Mouse (Mus musculus) lung, adult 18-20 months (tissue): ENCODE data around the gene Stx1b.
"Not testable (repeated sequence)": the region's sequence is repeated elsewhere in the genome, so short reads cannot be mapped to it uniquely, and the experiment has no call there.

Source experiments
- DNase-seq, 2 experiments: peaks; one replicate each; pipeline ENCODE4 v3.0.0; 2022; ENCODE audit warnings: mixed read lengths in 2 of 2

Gene Stx1b

DNA sequence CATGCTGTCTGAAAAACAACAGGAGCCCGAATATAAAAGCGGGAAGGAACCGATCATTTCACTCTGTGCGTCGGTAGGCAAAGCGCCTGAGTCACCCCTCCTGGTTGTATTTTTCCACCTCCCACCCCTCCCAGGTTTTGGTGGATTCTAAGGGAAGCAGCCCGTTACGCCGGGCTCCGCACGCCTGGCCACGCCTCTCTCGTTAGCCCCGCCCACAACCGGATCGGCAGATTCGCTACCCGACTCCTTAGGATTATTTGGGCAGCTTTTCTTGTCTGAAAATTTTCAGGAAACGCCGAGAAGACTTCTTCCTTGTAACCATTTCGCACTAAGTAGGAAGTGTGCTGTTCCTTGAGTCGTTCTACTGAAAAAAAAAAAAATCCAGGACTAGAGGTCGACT is 47.9 kb downstream of the Stx1b start, which contains the start of gene Setd1a:
Setd1a (plus strand) TSS at position 245 of the 400 bp plus-strand sequence.
- peak; percentile 84 to 88 for DNase-seq

GRCm38 (mm10) chr7:127775837-127776236 is 48.5 kb downstream of the Stx1b start:
- not testable (repeated sequence) for DNase-seq

DNA sequence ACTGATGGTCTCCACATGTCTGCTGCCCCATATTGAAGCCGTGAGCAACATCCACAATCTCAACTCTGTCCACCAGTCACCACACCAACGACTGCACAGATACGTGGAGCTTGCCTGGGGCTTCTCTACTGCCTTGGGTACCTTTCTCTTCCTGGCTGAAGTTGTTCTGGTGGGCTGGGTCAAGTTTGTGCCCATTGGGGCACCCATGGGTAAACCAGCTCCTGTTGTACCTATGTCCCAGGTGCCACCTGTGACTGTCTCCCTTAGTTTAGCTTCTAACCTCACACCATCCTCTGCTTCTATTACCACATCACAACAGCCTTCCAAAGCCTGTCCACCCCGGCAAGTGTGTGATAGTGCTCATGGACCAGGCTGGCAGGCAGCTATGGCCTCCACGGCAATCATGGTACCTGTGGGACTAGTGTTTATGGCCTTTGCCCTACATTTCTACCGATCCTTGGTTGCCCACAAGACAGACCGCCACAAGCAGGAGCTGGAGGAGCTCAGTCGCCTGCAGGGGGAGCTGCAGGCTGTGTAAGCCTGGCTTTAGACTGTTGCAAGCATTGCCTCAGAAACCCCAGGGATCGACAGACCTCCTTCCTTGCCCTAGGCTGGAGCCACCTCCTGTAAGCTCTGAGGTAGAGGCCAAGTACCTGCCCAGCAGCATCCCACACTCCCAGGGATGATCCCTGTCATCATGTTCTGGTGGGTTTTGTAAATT is 50.5 kb downstream of the Stx1b start:
- DNase-seq: peak; percentile 47 to 62

DNA sequence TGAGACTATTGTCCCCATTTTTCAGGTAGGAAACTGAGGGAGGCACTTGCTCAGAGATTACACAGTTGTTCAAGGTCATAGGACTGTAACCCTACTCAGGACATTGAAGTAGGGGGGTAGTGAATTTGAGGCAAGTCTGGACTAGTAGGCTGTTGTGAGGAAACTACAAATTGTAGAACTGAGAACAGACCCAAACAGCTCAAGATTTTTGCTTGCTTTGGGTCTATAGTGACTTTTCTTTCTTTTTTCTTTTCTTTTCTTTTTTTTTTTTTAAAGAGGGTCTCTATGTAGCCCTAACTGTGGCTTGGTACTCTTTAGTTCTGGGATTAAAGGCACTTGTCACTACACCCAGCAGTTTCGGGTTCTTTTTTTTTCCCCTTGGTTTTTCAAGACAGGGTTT is 51.8 kb downstream of the Stx1b start:
- no peak for DNase-seq

DNA sequence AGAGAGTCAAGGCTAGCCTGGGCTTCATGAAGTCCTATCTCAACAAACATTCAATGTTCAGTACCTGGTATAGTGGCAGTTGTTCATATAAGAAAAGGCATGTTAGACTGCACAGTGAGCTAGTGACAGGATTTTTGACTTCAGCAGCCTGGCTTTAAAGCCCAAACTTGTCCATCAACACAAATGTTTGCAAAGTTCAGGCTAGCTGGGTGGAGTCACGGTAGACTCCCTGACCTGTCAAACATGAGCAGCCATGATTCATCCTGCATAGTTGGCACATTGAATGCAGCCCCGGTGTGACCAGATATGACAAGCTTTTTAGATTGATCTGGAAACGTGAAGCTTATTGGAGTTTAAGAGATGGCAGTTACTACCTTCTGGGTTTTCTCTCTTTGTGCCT is 52.3 kb downstream of the Stx1b start:
- no peak for DNase-seq

DNA sequence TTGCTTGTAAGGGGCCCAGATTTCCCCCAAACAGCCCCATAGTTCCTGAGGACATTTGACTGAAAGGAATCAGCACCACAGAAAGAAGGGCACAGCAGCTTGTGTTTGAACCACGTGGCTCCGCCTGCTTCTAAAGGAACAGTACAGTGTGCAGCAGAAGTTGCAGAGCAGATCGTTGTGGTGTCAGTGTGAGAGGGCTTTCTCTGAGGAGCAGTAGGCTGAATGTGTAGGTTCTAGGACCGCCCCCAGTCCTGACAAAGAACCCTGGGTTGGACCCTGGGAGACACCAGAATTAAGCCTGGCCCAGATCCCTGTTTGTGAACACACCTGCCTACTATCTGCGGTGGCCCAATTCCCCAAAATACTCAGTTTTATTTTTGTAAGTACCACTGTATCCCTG is 53.1 kb downstream of the Stx1b start:
- no peak for DNase-seq

DNA sequence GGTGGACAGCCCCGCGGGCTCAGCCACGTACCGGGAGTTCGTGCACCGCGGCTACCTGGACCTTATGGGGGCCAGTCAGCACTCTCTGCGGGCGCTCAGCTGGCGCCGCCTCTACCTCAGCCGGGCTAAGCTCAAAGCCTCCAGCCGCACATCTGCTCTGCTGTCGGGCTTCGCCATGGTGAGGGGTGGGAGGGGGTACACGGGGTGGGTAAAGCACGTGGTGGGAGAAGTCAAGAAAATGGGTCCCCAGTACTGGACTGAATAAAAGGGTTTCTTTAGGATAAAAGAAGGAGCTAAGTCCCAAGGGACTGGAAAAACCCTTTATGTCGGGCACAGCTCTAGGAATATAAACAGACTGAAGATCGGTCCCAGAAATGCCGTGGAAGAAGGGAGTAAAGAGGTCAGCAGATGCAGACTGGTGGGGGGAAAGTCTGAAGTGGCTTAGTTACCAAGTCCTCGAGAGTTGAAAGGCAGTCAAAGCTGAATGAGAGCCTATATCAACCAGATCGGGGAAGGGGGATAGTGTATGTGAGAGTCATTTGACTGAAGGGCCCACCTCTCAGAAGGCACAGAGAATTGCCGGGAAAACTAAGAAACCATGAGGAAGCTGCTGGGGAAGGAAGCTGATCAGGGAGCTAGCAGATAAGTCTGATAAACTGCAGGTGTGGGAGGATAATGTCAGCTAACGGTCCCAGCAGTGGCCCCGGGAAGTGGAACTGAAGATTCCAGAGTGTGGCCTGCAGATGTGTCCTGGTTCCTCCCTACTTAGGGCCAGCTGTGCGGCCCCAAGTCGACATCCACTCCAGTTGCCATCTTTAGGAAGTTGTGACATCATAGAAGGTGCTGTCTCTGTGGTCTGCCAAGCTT is 54.1 kb downstream of the Stx1b start:
- no peak for DNase-seq

DNA sequence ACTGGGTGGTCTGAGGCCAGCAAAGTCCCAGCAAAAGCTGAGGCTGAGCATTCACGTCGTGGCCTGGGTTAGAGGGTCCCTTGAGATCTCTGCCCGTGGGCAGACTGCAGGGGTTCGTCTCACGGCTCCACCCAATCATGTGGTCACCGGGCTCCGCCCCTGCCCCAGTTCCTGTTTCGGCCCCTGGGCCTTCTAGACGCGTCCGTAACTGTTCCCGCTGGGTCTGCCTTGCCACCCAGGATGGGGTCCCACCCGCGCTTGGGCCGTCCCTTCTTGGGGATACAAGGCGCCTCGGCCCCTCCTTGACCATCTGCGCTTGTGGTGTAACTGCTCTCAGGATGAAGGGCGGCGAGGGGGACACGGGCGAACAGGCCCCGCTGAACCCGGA is 54.7 kb downstream of the Stx1b start, which contains the start of gene Orai3:
Orai3 (plus strand) TSS at position 165 of the 388 bp plus-strand sequence.
- peak; percentile 93 to 94 for DNase-seq

GRCm38 (mm10) chr7:127768997-127769593 is 55.3 kb downstream of the Stx1b start:
- peak; percentile 97 to 98 for DNase-seq

DNA sequence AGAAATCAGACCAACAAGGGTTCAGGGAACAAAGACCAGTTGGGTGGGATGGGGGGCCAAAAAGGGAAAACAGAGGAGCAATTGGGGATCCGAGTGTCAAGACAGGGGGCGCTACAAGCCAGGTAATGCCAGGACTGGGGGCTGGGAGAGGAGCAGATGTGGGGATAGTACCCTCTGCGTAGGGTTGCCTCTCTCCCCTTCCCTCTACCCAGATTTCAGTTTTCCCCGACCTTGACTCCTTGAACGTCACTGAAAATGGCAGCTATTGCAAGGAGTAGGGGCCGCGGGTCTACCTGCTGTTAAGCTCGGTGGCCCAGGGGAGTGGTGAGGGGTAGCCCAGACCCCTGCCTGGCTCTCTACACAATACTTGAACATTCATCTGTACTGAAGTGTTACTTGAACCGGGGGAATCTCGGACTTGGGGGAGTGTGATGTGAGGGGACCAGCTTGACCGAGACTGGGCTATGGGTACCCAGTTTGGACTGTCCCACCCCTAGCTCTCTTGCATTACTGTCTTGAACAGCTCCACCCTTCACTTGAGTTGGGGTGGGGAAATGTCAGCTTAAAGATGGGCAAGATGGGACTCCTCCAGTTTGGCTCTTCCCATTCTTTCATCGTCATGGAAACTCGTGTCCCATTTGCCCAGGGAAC is 55.9 kb downstream of the Stx1b start:
- DNase-seq: no peak

DNA sequence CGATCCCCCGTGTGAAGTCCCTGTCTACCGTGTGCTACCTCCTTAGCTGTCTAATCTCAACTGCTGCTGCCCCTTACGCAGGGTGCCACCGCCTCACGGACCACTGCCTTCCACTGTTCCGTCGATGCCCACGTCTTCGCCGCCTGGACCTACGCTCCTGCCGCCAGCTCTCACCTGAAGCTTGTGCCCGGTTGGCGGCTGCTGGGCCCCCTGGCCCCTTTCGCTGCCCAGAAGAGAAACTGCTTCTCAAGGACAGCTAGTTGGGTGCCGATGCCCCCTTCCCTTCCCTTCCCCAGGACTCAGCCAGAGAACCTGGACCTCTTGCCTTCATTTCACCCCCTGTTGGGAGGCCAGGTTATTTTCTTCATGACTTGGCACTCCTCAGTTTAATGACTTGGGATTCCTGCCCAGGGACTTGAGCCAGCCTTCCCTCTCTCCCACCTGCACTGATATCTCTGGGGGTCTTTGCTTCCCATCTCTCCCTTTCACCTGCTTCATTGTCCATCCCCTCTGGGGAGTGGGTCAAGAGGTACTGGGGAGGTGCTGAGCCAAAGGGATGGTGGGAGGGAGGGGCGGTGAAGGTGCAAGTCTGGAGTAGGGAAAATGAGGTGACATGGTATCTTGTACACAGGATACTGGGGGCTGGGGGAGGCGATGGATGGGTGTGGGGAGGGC is 56.5 kb downstream of the Stx1b start:
- no peak for DNase-seq

- DNase-seq: no peak
Measured at GRCm38 (mm10) chr7:127766851-127767609, 57.3 kb downstream of the Stx1b start.

- no peak for DNase-seq
Measured at GRCm38 (mm10) chr7:127765756-127766155, 58.6 kb downstream of the Stx1b start.

- no peak for DNase-seq
Measured at GRCm38 (mm10) chr7:127763642-127764041, 60.7 kb downstream of the Stx1b start.

- peak; percentile 66 to 72 for DNase-seq
Measured at GRCm38 (mm10) chr7:127761026-127761425, 63.3 kb downstream of the Stx1b start.

DNA sequence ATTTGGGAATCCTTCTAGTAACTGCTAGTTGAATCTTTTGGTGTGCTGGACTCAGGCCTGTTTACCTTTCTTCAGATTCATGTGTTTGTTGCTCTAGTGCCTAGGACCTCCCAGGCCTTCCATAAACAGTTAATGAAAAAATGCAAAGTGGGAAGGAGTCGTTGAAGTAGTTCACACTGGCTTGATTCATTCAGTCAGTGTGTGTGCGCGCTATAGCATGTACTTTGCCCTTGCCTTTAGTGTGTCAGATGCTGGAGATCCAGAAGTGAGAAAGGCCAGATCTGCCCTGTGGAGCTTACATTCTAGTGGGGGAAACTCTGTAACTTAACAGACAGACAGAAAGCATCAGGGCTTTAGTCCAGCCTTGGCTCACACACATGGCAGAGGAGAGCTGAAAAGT is 63.9 kb downstream of the Stx1b start:
- no peak for DNase-seq

DNA sequence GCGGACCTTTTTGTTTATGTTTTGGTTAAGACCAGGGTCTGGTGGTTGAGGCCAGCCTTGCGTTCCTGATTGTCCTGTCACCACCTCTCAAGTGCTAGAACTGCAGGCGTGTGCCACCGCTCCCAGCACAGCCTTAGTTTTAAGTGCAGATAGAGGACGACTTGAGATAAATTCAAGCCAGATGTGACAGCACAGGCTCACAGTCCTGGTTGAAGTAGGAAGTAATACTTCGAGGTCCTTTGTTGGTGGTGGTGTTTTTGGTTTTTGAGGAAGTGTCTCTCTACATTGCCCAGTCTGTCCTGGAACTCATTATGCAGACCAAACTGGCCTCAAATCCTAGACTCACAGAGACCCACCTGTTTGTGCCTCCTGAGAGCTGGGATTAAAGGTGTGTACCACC is 64.6 kb downstream of the Stx1b start:
- DNase-seq: no peak
